Mouse (Mus musculus) left cerebral cortex, adult 11 months (tissue): ENCODE data around the gene Man1c1.

Experiments
- DNase-seq: peaks from one replicate; pipeline ENCODE4 v3.0.0; 2022; ENCODE audit warnings: low spot score

Gene Man1c1

GRCm38 (mm10) chr4:134724974-134725373 is 20.9 kb upstream of the Man1c1 start:
- DNase-seq, result no peak

- no peak for DNase-seq
Measured at GRCm38 (mm10) chr4:134723251-134723650, 19.2 kb upstream of the Man1c1 start.

- DNase-seq, result no peak
Measured at GRCm38 (mm10) chr4:134721076-134721475, 17.0 kb upstream of the Man1c1 start.

GRCm38 (mm10) chr4:134720371-134720770 is 16.3 kb upstream of the Man1c1 start:
- no peak for DNase-seq

GRCm38 (mm10) chr4:134719489-134719888 is 15.4 kb upstream of the Man1c1 start:
- DNase-seq, result no peak

GRCm38 (mm10) chr4:134713937-134714336 is 9.8 kb upstream of the Man1c1 start:
- peak; percentile 64 for DNase-seq

GRCm38 (mm10) chr4:134705311-134705710 is 1.2 kb upstream of the Man1c1 start:
- no peak for DNase-seq

- DNase-seq, result no peak
Measured at GRCm38 (mm10) chr4:134704590-134704989, 500 bp upstream of the Man1c1 start.

- DNase-seq, result no peak
Measured at GRCm38 (mm10) chr4:134702981-134703834, 882 bp downstream of the Man1c1 start.

- DNase-seq, result no peak
Measured at GRCm38 (mm10) chr4:134701934-134702333, 2.2 kb downstream of the Man1c1 start.

- no peak for DNase-seq
Measured at GRCm38 (mm10) chr4:134700911-134701310, 3.2 kb downstream of the Man1c1 start.

GRCm38 (mm10) chr4:134693202-134693940 is 10.7 kb downstream of the Man1c1 start:
- no peak for DNase-seq

- DNase-seq, result no peak
Measured at GRCm38 (mm10) chr4:134692388-134692787, 11.7 kb downstream of the Man1c1 start.

- no peak for DNase-seq
Measured at GRCm38 (mm10) chr4:134686022-134686661, 17.9 kb downstream of the Man1c1 start.

- no peak for DNase-seq
Measured at GRCm38 (mm10) chr4:134684637-134685338, 19.3 kb downstream of the Man1c1 start.

- no peak for DNase-seq
Measured at GRCm38 (mm10) chr4:134683892-134684291, 20.2 kb downstream of the Man1c1 start.

GRCm38 (mm10) chr4:134683008-134683407 is 21.1 kb downstream of the Man1c1 start:
- DNase-seq, result no peak

- DNase-seq, result no peak
Measured at GRCm38 (mm10) chr4:134682423-134682822, 21.7 kb downstream of the Man1c1 start.

GRCm38 (mm10) chr4:134681819-134682218 is 22.3 kb downstream of the Man1c1 start:
- no peak for DNase-seq

- DNase-seq, result peak; percentile 46
Measured at GRCm38 (mm10) chr4:134677556-134678508, 26.3 kb downstream of the Man1c1 start.

GRCm38 (mm10) chr4:134675800-134676199 is 28.3 kb downstream of the Man1c1 start:
- DNase-seq, result no peak
